Mouse (Mus musculus) midbrain, embryonic 16.5 days (tissue): ENCODE results near the gene Rpap2. TPM values are rescaled to one million over a fixed set of nuclear protein-coding genes. Genes with fewer than 3 reads are reported as not detected.

Source experiments
- ATAC-seq: fragments of 200-750 bp; cut with Nextera tagmentation; 2 replicates; pipeline ENCODE4 v1.8.0; 2017; ENCODE audit warnings: moderate TSS enrichment
- H3K27ac ChIP-seq: fragments of 300-500 bp; sonication (generic); 2 replicates; pipeline ENCODE4 v1.5.1; 2014; ENCODE audit warnings: mild to moderate bottlenecking, low read length, mixed read lengths
- H3K27me3 ChIP-seq: fragments of 300-500 bp; sonication (generic); 2 replicates; pipeline ENCODE4 v1.6.1; 2014; ENCODE audit warnings: low read depth, low read length, mixed read lengths; ENCODE audit not compliant: control insufficient read depth, insufficient read depth
- H3K36me3 ChIP-seq: fragments of 300-500 bp; sonication (generic); 2 replicates; pipeline ENCODE4 v1.6.1; 2014; ENCODE audit warnings: mild to moderate bottlenecking, low read length, moderate library complexity, mixed read lengths; ENCODE audit not compliant: control insufficient read depth, insufficient read depth
- H3K4me1 ChIP-seq: fragments of 300-500 bp; sonication (generic); 2 replicates; pipeline ENCODE4 v1.6.1; 2014; ENCODE audit warnings: mild to moderate bottlenecking, low read length, mixed read lengths; ENCODE audit not compliant: control insufficient read depth, insufficient read depth
- H3K4me2 ChIP-seq: fragments of 300-500 bp; sonication (generic); 2 replicates; pipeline ENCODE4 v1.6.1; 2014; ENCODE audit warnings: mild to moderate bottlenecking, low read length, mixed read lengths
- H3K4me3 ChIP-seq: fragments of 300-500 bp; sonication (generic); 2 replicates; pipeline ENCODE4 v1.5.1; 2014; ENCODE audit warnings: low read depth, mild to moderate bottlenecking, low read length, moderate library complexity, mixed read lengths
- H3K9ac ChIP-seq: fragments of 300-500 bp; sonication (generic); 2 replicates; pipeline ENCODE4 v1.6.1; 2014; ENCODE audit warnings: low read depth, low read length, mixed read lengths
- H3K9me3 ChIP-seq: fragments of 300-500 bp; sonication (generic); replicated peaks from 2 replicates; pipeline ENCODE4 v1.6.1; 2014; ENCODE audit warnings: mild to moderate bottlenecking, low read length, mixed read lengths; ENCODE audit not compliant: control insufficient read depth, poor library complexity, severe bottlenecking
- WGBS: fragments of 180-500 bp; shearing (Covaris S2); extraction: QIAGEN DNeasy Blood & Tissue Kit; methylation state at CpG from one replicate; pipeline ENCODE4 v1.1.7; 2014; 5-methylcytosine and 5-hydroxymethylcytosine counted together
- polyA plus RNA-seq: library from polyadenylated mRNA; unstranded; fragments of >200 nt; fragmentation: Nextera tagmentation; extraction: Ambion mirVana; gene quantifications from 2 replicates; pipeline ENCODE4 v1.2.1, GENCODE M21; 2015

The Rpap2 gene
- polyA plus RNA-seq, 1 experiment from 2014 or later = 26.2 TPM

DNA sequence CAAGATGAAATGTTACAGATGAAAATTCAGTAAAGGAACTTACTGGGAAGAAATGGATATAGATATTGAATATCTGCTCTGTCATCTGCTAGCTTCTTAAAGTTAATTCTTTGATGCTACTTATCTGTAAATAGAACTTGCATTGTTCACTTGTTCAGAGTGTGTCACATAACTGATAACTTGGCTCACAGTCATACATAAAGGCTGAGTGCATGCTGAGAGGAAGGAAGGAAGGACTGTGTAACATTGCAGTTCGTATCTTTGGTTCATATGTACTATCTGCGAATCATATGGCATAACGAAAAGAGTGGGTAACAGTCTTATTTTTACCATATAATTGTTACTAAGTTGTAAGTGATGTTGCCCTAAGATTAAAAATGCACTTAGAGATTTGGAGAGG is 24.2 kb downstream of the Rpap2 start:
- ATAC-seq = no peak
- H3K9me3 ChIP-seq = no peaks in the 10 kb centered on the region
- H3K4me2 ChIP-seq = no peak overlapping the region
- no peak overlapping the region for H3K27ac ChIP-seq
- no peaks in the 10 kb centered on the region for H3K27me3 ChIP-seq
- no peaks in the 10 kb centered on the region for H3K4me1 ChIP-seq
- H3K4me3 ChIP-seq = no peak overlapping the region
- peaks cover 11% of the 10 kb centered on the region for H3K36me3 ChIP-seq
- H3K9ac ChIP-seq = no peak overlapping the region
- WGBS = 94% methylated on average over 3 of the region's 3 CpGs

DNA sequence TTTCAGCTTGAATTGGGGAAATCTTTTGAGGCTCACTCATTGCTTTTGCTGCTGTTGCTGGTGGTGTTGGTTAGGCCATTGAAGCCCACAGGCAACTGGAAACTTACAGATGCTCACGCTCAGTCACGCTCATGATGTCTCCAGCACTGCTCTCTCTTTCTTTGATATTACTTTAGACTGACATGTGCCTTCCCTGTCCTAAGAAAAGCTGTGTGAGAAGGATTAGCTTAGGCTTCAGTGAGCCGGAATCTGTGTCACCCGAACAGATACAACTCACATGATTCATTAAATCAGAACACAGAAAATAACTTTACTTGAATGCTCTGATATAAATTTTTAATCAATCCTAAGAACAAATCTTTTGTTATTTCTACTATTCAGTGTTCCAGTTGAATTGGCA is 36.5 kb downstream of the Rpap2 start:
- Histone ChIP-seq H3K36me3 (no peaks in the 10 kb centered on the region), H3K27me3 (no peaks in the 10 kb centered on the region), H3K9me3 (no peaks in the 10 kb centered on the region), H3K27ac (no peak overlapping the region), H3K4me2 (no peak overlapping the region), H3K4me1 (no peaks in the 10 kb centered on the region), H3K9ac (no peak overlapping the region), H3K4me3 (no peak overlapping the region)
- WGBS = 87% methylated on average over 4 of the region's 4 CpGs
- ATAC-seq = no peak

DNA sequence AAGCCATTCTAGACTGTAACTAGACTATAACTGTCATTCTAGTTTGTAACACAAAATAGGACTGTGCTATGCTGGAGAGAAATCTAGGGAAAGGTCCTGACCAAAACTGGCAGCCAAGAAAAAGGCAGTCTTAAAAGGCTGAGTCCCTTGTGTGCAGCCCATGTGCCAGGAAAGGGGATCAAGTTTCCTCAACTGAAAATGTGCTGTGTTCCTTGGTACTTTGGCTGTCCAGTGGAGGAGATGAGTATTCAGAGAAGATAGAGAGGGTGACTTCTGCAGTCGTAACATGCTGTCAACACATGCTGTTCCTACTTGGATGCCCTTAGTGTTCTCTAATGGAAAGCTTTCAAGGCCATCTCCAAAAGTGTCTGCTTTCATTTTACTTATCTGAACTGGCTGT is 39.9 kb downstream of the Rpap2 start:
- ATAC-seq = no peak
- Histone ChIP-seq H3K4me2 (no peak overlapping the region), H3K36me3 (0 out of 2 replicates have a peak, but pooled peaks cover 2% of the 10 kb centered on the region), H3K27ac (no peak overlapping the region), H3K9ac (no peak overlapping the region), H3K4me3 (no peak overlapping the region), H3K27me3 (no peaks in the 10 kb centered on the region), H3K4me1 (no peaks in the 10 kb centered on the region), H3K9me3 (no peaks in the 10 kb centered on the region)
- 85% methylated on average over 1 of the region's 1 CpGs for WGBS

DNA sequence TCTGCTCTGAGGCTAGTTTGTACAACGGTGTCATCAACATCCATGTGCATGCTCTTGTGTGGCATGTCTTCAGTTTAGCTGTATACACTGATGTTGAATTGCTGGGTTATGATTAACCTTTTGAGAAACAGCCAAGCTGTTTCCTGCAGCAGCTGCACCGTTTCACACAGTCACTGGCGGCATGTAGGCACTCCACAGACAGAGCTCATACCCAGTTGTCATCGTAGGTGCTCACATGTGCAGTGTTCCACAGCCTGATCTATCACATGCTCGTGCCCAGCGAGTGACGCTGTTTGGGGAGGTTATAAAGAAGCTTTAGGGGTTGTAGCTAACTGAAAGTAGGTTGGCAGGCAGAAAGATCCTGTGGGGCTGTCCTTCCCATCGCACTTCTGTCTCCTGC is 41.2 kb downstream of the Rpap2 start:
- H3K4me1 ChIP-seq = no peaks in the 10 kb centered on the region
- H3K9me3 ChIP-seq = no peaks in the 10 kb centered on the region
- ATAC-seq = no peak
- no peak overlapping the region for H3K27ac ChIP-seq
- no peak overlapping the region for H3K4me3 ChIP-seq
- no peaks in the 10 kb centered on the region for H3K27me3 ChIP-seq
- 0 out of 2 replicates have a peak, but pooled peaks cover 2% of the 10 kb centered on the region for H3K36me3 ChIP-seq
- 92% methylated on average over 8 of the region's 8 CpGs for WGBS
- no peak overlapping the region for H3K9ac ChIP-seq
- H3K4me2 ChIP-seq = no peak overlapping the region

DNA sequence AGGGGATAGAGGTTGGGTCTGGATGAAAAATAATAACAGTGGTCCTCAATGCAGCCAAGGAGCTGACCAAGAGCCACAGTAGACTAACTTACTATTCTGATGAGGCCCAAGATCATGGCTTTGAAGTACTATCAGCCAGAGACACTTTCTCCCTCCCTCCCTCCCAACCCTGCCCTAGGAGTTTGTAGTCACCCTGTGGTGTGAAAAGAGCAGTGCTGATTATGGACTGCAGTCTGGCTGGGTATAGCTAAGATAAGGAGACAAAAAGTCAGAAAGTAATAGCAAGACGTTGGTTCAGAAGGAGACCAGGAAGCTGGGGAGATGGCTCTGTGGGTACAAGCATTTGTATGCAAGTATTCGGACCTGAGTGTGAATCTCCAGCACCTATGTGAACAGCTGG is 47.4 kb downstream of the Rpap2 start:
- no peaks in the 10 kb centered on the region for H3K9me3 ChIP-seq
- WGBS = 89% methylated on average over 2 of the region's 2 CpGs

DNA sequence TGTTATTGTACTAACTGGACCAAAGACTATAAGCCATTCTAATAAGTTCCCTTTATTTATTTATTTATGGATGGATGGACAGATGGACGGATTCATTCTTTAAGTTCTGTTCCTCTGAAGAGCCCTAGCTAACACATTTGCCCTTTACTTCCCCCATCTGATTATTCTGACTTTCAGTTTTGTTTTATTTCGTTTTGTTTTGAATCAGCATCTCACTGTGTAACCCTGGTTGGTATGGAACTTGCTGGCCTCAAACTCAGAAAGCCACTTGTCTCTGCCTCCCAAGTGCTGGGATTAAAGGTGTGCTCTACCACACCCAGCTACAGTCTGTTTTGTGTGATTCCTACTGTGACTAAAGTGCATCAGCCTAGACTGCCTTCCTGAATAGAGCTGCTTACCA is 48.8 kb downstream of the Rpap2 start:
- H3K4me1 ChIP-seq = no peaks in the 10 kb centered on the region
- ATAC-seq = no peak
- 89% methylated on average over 2 of the region's 2 CpGs for WGBS

More for the DNA sequence above, 47.4 kb downstream of the Rpap2 start:
- no peaks in the 10 kb centered on the region for H3K4me1 ChIP-seq
- no peak for ATAC-seq
- H3K4me2 ChIP-seq = no peak overlapping the region
- H3K4me3 ChIP-seq = no peak overlapping the region
- H3K36me3 ChIP-seq = 0 out of 2 replicates have a peak, but pooled peaks cover 2% of the 10 kb centered on the region
- H3K9ac ChIP-seq = no peak overlapping the region
- no peaks in the 10 kb centered on the region for H3K27me3 ChIP-seq
- H3K27ac ChIP-seq = no peak overlapping the region

DNA sequence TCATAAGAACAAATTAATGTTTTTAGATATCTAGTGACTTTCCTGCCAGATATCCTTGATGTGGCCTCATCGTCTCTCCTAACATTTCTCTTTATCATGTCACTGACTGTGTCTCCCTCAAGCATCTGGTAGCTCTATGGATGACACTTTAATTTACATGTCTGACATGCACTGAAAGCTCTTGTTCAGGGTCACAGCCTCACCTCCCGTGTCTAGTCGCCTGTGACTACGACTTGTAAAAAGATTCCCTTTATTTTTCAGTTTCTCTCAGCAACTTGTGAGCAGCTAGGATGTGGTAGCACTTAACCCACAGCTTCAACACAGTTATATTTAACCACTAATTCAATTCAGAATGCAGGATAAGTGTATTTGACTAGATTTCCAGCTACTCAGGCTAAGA is 50.4 kb downstream of the Rpap2 start:
- no peaks in the 10 kb centered on the region for H3K4me1 ChIP-seq
- H3K9me3 ChIP-seq = no peaks in the 10 kb centered on the region
- no peaks in the 10 kb centered on the region for H3K27me3 ChIP-seq
- WGBS = 60% methylated on average over 4 of the region's 4 CpGs
- ATAC-seq = no peak
- H3K9ac ChIP-seq = no peak overlapping the region
- H3K36me3 ChIP-seq = no peaks in the 10 kb centered on the region
- no peak overlapping the region for H3K4me2 ChIP-seq
- H3K4me3 ChIP-seq = no peak overlapping the region
- H3K27ac ChIP-seq = no peak overlapping the region

More for the DNA sequence above, 48.8 kb downstream of the Rpap2 start:
- H3K4me3 ChIP-seq = no peak overlapping the region
- 0 out of 2 replicates have a peak, but pooled peaks cover 2% of the 10 kb centered on the region for H3K36me3 ChIP-seq
- H3K4me2 ChIP-seq = no peak overlapping the region
- no peak overlapping the region for H3K27ac ChIP-seq
- H3K9ac ChIP-seq = no peak overlapping the region
- no peaks in the 10 kb centered on the region for H3K27me3 ChIP-seq
- no peaks in the 10 kb centered on the region for H3K9me3 ChIP-seq

DNA sequence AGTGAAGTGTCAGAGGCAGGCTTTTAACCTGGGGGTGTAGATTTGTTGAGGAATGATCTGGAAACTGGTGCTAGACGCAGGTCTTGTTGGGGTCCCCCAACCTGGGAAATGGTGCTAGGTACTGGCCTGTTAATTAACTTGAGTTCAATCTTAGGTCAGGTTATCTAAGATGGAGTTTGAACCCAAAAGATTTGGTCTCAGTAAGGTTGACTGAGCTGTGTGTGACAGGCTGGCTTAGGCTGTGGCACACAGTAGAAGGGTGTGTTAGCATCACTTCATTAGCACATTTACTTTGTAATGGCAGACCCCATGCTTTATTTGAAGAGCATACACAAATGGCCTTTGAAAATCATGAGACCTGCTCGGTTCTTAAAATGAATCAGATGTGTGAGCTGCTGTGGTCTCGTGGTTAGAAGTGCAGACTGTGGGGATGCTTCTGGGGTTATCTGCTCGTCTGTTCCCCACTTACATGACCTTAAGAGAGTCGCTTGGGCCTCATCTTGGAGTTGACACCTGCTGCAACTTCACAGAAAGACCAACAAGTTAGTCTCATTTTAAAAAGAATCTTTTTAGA is 51.5 kb downstream of the Rpap2 start:
- Histone ChIP-seq H3K27ac (no peak overlapping the region), H3K4me1 (no peaks in the 10 kb centered on the region), H3K9ac (no peak overlapping the region), H3K27me3 (no peaks in the 10 kb centered on the region), H3K9me3 (no peaks in the 10 kb centered on the region), H3K36me3 (no peaks in the 10 kb centered on the region), H3K4me3 (no peak overlapping the region), H3K4me2 (no peak overlapping the region)
- whole genome bisulfite sequencing = 87% methylated on average over 5 of the region's 5 CpGs
- no peak for ATAC-seq

DNA sequence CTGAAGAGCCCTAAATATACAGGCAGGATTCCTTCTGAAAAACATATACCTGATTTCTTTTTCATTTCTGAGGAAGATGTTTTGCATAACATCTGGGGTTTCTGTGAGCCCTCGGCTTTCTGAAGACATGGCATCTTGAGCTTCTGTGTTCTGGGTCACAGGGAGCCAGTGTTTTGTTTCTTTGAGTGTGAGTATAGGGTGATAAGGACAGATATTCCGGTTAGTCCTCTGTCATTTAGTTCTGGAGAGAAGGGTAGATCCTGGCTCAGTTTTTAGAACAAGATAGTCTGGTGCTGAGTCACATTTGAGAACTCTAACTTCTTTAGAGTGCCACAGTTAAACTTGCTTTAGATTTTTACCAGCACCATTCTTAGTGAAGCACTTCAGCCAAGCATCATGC is 52.5 kb downstream of the Rpap2 start:
- WGBS = 92% methylated on average over 2 of the region's 2 CpGs
- H3K27ac ChIP-seq = no peak overlapping the region
- H3K9ac ChIP-seq = no peak overlapping the region
- no peak for ATAC-seq
- H3K9me3 ChIP-seq = no peaks in the 10 kb centered on the region
- no peak overlapping the region for H3K4me2 ChIP-seq
- no peaks in the 10 kb centered on the region for H3K27me3 ChIP-seq
- no peak overlapping the region for H3K4me3 ChIP-seq
- no peaks in the 10 kb centered on the region for H3K36me3 ChIP-seq
- H3K4me1 ChIP-seq = no peaks in the 10 kb centered on the region
